Mouse (Mus musculus): ENCODE measurements around the gene 4930412O13Rik.

4930412O13Rik gene

GRCm38 (mm10) chr2:9880271-9880670, 781 bp upstream of the 4930412O13Rik start:
- intact Hi-C loops (cut with DNase I), result loop anchor here (10.0 kb wide), 2 partner anchors 1125 to 1205 kb away; no protein-coding TSS in a partner anchor

- intact Hi-C loops (cut with DNase I), result loop anchor here (10.0 kb wide), 2 partner anchors 1127 to 1207 kb away; no protein-coding TSS in a partner anchor
These were observed 565 bp downstream of the 4930412O13Rik start for GRCm38 (mm10) chr2:9881611-9882023.

GRCm38 (mm10) chr2:9882371-9882925, 1.4 kb downstream of the 4930412O13Rik start:
- intact Hi-C loops (cut with DNase I), result loop anchor here (10.0 kb wide), 2 partner anchors 1128 to 1208 kb away; no protein-coding TSS in a partner anchor

- intact Hi-C loops (cut with DNase I), result loop anchor here (10.0 kb wide), 2 partner anchors 1128 to 1208 kb away; no protein-coding TSS in a partner anchor
These were observed 2.1 kb downstream of the 4930412O13Rik start for GRCm38 (mm10) chr2:9882926-9883802.

GRCm38 (mm10) chr2:9883803-9884532, 2.9 kb downstream of the 4930412O13Rik start:
- intact Hi-C loops (cut with DNase I), result loop anchor here (10.0 kb wide), 2 partner anchors 1129 to 1209 kb away; no protein-coding TSS in a partner anchor

- intact Hi-C loops (cut with DNase I), result loop anchor here (5.0 to 10.0 kb wide), 3 partner anchors 123 to 1210 kb away; no protein-coding TSS in a partner anchor
These were observed 3.6 kb downstream of the 4930412O13Rik start for GRCm38 (mm10) chr2:9884533-9885216.

GRCm38 (mm10) chr2:9885217-9885770, 4.2 kb downstream of the 4930412O13Rik start:
- intact Hi-C loops (cut with DNase I), result loop anchor here (5.0 to 10.0 kb wide), 3 partner anchors 122 to 1210 kb away; no protein-coding TSS in a partner anchor

GRCm38 (mm10) chr2:9886031-9886430, 5.0 kb downstream of the 4930412O13Rik start:
- intact Hi-C loops (cut with DNase I), result loop anchor here (5.0 to 10.0 kb wide), 3 partner anchors 121 to 1211 kb away; no protein-coding TSS in a partner anchor

- intact Hi-C loops (cut with DNase I), result loop anchor here (5.0 to 10.0 kb wide), 3 partner anchors 120 to 1212 kb away; no protein-coding TSS in a partner anchor
These were observed 6.0 kb downstream of the 4930412O13Rik start for GRCm38 (mm10) chr2:9886921-9887610.

- intact Hi-C loops (cut with DNase I), result loop anchor here (5.0 to 10.0 kb wide), 3 partner anchors 120 to 1213 kb away; no protein-coding TSS in a partner anchor
These were observed 6.6 kb downstream of the 4930412O13Rik start for GRCm38 (mm10) chr2:9887636-9888035.

- intact Hi-C loops (cut with DNase I), result loop anchor here (5.0 to 10.0 kb wide), 3 partner anchors 118 to 1214 kb away; no protein-coding TSS in a partner anchor
These were observed 8.0 kb downstream of the 4930412O13Rik start, which contains the start of gene 9230102O04Rik for GRCm38 (mm10) chr2:9888913-9889650. TSS of gene 9230102O04Rik (minus strand) at chr2:9889540.

- intact Hi-C loops (cut with DNase I), result loop anchor here (5.0 to 10.0 kb wide), 3 partner anchors 118 to 1215 kb away; no protein-coding TSS in a partner anchor
These were observed 8.7 kb downstream of the 4930412O13Rik start, which contains the start of gene Gata3 for GRCm38 (mm10) chr2:9889651-9890183. TSS of gene Gata3 (minus strand) at chr2:9890034.

GRCm38 (mm10) chr2:9890251-9890650, 9.2 kb downstream of the 4930412O13Rik start:
- intact Hi-C loops (cut with DNase I), result no loop called here

GRCm38 (mm10) chr2:9890906-9891305, 9.9 kb downstream of the 4930412O13Rik start:
- intact Hi-C loops (cut with DNase I), result no loop called here

- intact Hi-C loops (cut with DNase I), result no loop called here
These were observed 11.5 kb downstream of the 4930412O13Rik start for GRCm38 (mm10) chr2:9892541-9892940.

- intact Hi-C loops (cut with DNase I), result no loop called here
These were observed 12.4 kb downstream of the 4930412O13Rik start for GRCm38 (mm10) chr2:9893272-9893953.

- intact Hi-C loops (cut with DNase I), result no loop called here
These were observed 14.0 kb downstream of the 4930412O13Rik start for GRCm38 (mm10) chr2:9894836-9895593.
